Mouse (Mus musculus) left cerebral cortex, adult 2 months (tissue): ENCODE measurements around the gene Pik3c2a. TPM values are rescaled to one million over a fixed set of nuclear protein-coding genes. Genes with fewer than 3 reads are reported as not detected.
"Not testable (repeated sequence)": the region's sequence is repeated elsewhere in the genome, so short reads cannot be mapped to it uniquely, and the experiment has no call there.

ENCODE experiments used
- DNase-seq, 2 experiments: peaks; one replicate each; pipeline ENCODE4 v3.0.0; 2021 to 2022; ENCODE audit warnings: low spot score in 2 of 2, mixed read lengths in 1 of 2; ENCODE audit errors: extremely low spot score in 1 of 2
- H3K27ac ChIP-seq: fragments of 200-600 bp; 2 replicates; pipeline ENCODE4 v1.8.1; 2022
- H3K4me3 ChIP-seq: fragments of 200-600 bp; 2 replicates; pipeline ENCODE4 v1.8.1; 2022
- CTCF ChIP-seq: fragments of 200-600 bp; IDR thresholded peaks from 2 replicates; pipeline ENCODE4 v1.8.1; 2022; ENCODE audit warnings: antibody characterized with exemption, mild to moderate bottlenecking, moderate library complexity
- intact Hi-C: fragments of 180-260 bp; cut with DNase I; formaldehyde crosslinking; loops from one replicate; pipeline ENCODE4 v1.15.1; 2025
- total RNA-seq, 2 experiments: library from RNA; stranded (reverse); gene quantifications; 2 replicates each; pipeline ENCODE4 v1.2.3; 2021

Pik3c2a gene
- total RNA-seq, 2 experiments from 2014 or later, result 27.1 to 30.3 TPM

DNA sequence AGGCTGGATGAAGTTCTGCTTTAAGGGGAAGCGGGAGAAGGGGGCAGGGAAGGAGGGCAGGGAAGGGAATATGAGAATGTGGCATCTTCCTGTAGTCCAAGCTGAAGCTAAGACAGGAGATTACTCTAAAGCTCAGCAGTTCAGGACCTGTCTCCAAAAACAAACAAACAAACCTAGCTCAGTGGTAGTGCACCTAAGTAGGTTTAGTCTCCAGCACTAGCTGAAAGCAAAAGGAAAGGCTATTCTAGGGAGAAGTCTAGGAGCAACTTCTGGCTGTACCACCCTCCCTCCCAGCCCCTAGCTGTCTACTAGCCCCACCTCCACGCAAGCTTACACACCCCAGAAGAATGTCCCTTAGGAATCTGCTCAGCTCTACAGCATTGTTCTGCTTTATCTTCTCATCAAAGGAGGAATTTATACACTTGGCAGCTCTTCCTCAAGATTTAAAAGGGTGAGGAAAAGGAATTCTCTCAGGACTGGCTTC, 1.1 kb upstream of the Pik3c2a start:
- intact Hi-C loops, result loop anchor here (5.0 kb wide), 1 partner anchor 107 kb away; no protein-coding TSS in a partner anchor
- no peak for TF ChIP-seq CTCF
- Histone ChIP-seq H3K27ac (peak overlapping the region; percentile 95), H3K4me3 (peak overlapping the region; percentile 90)
- DNase-seq, result peak in 1 of 2 experiments; percentile 12

DNA sequence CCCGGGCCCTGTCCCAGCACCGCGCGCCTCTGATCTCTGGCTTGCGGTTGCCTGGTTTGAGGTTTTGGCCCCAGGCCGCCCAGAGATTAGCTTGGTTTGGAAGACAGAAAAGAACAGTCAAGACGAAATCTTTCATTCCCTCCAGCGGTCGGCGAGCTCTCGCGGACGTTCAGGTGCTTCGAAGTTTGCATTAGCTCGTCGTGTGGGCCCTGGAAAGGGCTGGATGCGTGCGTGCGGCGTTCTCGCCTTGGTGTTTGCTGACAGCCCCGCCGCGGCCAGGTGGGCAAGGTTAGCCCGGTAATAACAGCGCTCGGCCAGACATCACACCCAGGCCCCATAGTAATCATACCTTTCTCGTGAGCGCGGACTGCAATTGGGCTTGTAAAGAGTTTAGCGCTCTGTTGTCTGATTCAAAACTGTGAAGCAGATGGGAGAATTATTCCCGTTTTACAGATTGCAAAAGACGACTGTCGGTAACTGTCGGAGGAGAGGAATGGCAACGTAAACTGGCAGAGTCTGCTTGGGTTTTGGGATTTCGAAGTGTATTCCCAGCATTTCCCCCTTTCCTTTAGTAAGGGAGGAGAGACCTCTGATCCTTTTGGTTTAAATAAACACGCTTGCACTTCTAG, 562 bp upstream of the Pik3c2a start:
- TF ChIP-seq CTCF, result no peak
- H3K27ac ChIP-seq, result peak overlapping the region; percentile 95
- DNase-seq, result no peak
- peak overlapping the region; percentile 90 for H3K4me3 ChIP-seq
- intact Hi-C loops, result loop anchor here (2.0 to 5.0 kb wide), 2 partner anchors 61 to 107 kb away; partner anchors contain the start of gene Nucb2

- H3K4me3 ChIP-seq, result peak overlapping the region; percentile 90
- H3K27ac ChIP-seq, result no peak overlapping the region
- TF ChIP-seq CTCF, result no peak
- no peak for DNase-seq
- intact Hi-C loops, result loop anchor here (2.0 to 5.0 kb wide), 2 partner anchors 63 to 105 kb away; partner anchors contain the start of gene Nucb2
Observed at GRCm38 (mm10) chr7:116442226-116442625, 1.0 kb downstream of the Pik3c2a start.

GRCm38 (mm10) chr7:116441346-116441745, 1.9 kb downstream of the Pik3c2a start:
- no peak for TF ChIP-seq CTCF
- no peak for DNase-seq
- Histone ChIP-seq H3K27ac (no peak overlapping the region), H3K4me3 (peak overlapping the region; percentile 90)
- intact Hi-C loops, result loop anchor here (5.0 kb wide), 1 partner anchor 104 kb away; no protein-coding TSS in a partner anchor

GRCm38 (mm10) chr7:116431661-116432060, 11.6 kb downstream of the Pik3c2a start:
- no peak for TF ChIP-seq CTCF
- H3K27ac ChIP-seq, result no peak overlapping the region
- no peak for DNase-seq
- intact Hi-C loops, result no loop called here
- H3K4me3 ChIP-seq, result no peak overlapping the region

DNA sequence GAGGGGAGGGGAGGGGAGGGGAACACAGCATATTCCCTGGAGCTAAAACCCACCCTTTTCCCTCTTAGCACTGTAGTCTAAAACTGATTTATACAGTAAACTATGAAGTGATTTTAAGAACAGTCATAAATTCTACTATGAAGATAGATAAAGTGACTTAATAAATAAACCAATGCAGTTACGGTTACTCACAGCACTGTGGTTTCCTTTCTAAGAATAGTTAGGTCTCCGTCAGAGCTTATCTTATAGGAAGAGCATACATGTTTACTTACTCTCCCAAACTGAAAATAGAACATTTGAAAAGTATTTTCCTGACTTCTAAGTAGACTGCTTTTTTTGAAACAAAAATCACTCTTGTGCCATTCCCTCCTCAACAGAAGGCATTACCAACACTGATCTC, 12.3 kb downstream of the Pik3c2a start:
- Histone ChIP-seq H3K27ac (no peak overlapping the region), H3K4me3 (no peak overlapping the region)
- no peak for TF ChIP-seq CTCF
- no peak for DNase-seq
- intact Hi-C loops, result no loop called here

DNA sequence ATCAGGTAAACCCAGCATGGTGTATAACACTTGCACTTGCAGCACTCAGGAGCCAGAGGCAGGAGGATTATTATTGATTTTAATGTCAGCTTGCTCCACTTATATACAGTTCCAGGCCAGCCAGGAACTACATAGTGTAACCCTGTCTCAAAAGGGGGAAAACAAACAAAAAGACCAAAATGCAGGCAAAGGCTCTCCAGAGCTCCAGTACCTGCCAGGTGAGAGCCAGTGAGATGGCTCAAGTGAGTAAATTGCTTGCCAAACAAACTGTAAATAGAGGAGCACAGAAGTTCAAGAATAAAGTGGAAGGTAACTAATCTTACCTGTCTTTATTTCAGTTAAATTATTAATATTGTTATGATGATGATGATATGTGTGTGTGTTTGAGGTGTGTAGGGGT, 16.0 kb downstream of the Pik3c2a start:
- intact Hi-C loops, result no loop called here

DNA sequence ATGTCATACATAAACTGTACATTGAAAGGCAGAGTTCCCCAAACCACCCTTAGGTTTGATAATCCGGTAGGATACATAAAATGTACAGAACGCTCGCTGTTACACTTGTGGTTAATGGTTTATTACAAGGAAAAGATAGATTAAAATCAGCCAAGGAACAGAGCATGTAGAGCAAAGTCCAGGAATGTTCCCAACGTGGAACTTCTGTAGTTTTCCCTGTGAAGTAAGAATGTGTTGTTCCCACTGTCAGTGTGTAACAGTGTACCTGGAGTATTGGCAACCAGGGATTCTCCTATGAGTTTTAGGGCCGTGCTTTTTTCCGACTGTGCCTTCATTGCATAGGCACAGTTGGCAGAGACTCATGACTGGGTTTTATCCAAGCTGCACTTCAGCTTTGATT, 17.5 kb downstream of the Pik3c2a start:
- intact Hi-C loops, result no loop called here
- H3K27ac ChIP-seq, result no peak overlapping the region
- no peak for DNase-seq
- no peak for TF ChIP-seq CTCF
- no peak overlapping the region for H3K4me3 ChIP-seq

More for the DNA sequence above, 16.0 kb downstream of the Pik3c2a start:
- Histone ChIP-seq H3K27ac (no peak overlapping the region), H3K4me3 (no peak overlapping the region)
- no peak for TF ChIP-seq CTCF
- no peak for DNase-seq

GRCm38 (mm10) chr7:116421081-116421480, 22.2 kb downstream of the Pik3c2a start:
- TF ChIP-seq CTCF, result no peak
- intact Hi-C loops, result no loop called here
- DNase-seq, result no peak
- no peak overlapping the region for H3K4me3 ChIP-seq
- no peak overlapping the region for H3K27ac ChIP-seq

- TF ChIP-seq CTCF, result no peak
- H3K4me3 ChIP-seq, result no peak overlapping the region
- no peak for DNase-seq
- H3K27ac ChIP-seq, result peak overlapping the region; percentile 24; the same call in 1 of the 2 replicates
- intact Hi-C loops, result no loop called here
Observed at GRCm38 (mm10) chr7:116409438-116409837, 33.8 kb downstream of the Pik3c2a start.

DNA sequence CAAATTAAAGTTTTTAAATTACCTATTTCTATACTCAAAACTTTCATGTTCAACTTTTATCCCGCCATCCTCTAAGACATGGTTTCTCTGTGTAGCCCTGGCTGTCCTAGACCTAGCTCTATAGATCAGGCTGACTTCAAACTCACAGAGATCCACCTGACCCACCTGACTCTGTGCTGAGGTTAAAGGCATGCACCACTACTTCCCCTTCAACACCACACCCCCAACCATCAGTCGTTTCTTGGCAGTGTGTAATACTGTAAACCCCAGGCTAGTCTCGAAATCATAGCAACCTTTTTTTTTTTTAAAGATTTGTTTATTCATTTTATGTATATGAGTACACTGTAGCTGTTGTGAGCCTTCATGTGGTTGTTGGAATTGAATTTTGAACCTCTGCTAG, 50.9 kb downstream of the Pik3c2a start:
- intact Hi-C loops, result no loop called here
- H3K4me3 ChIP-seq, result no peak overlapping the region
- no peak for DNase-seq
- no peak for TF ChIP-seq CTCF
- no peak overlapping the region for H3K27ac ChIP-seq

- DNase-seq, intact Hi-C loops, H3K4me3 ChIP-seq, H3K27ac ChIP-seq: not testable (repeated sequence)
Observed at GRCm38 (mm10) chr7:116387389-116387788, 55.9 kb downstream of the Pik3c2a start.

DNA sequence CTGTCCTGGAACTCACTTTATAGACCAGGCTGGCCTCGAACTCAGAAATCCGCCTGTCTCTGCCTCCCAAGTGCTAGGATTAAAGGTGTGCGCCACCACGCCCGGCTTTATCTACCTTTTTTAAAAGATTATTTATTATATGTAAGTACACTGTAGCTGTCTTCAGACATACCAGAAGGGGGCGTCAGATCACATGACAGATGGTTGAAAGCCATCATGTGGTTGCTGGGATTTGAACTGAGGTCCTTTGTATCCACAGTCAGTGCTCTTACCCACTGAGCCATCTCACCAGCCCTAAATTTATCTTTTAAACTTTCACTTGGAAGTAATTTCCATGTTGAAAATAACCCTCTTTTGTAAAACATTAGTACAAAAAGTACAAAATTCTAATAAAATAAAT, 64.1 kb downstream of the Pik3c2a start:
- H3K27ac ChIP-seq, intact Hi-C loops, DNase-seq, H3K4me3 ChIP-seq: not testable (repeated sequence)
